Mouse (Mus musculus) liver, embryonic 16.5 days (tissue): Measurements from ENCODE around the gene Cox8b. TPM values are rescaled to one million over a fixed set of nuclear protein-coding genes. Genes with fewer than 3 reads are reported as not detected.
A peak's percentile ranks its signal among the peaks of the same experiment; 100 is the strongest.

Experiments used
- ATAC-seq: fragments of 200-750 bp; cut with Nextera tagmentation; 2 replicates; pipeline ENCODE4 v1.8.0; 2017; ENCODE audit warnings: low read depth, mild to moderate bottlenecking, moderate number of reproducible peaks, moderate library complexity
- H3K27ac ChIP-seq: fragments of 300-500 bp; sonication (generic); 2 replicates; pipeline ENCODE4 v1.5.1; 2014; ENCODE audit warnings: mild to moderate bottlenecking, low read length
- H3K27me3 ChIP-seq: fragments of 300-500 bp; sonication (generic); 2 replicates; pipeline ENCODE4 v1.6.1; 2014; ENCODE audit warnings: low read depth, low read length, mixed read lengths; ENCODE audit not compliant: control insufficient read depth, insufficient read depth
- H3K36me3 ChIP-seq: fragments of 300-500 bp; sonication (generic); 2 replicates; pipeline ENCODE4 v1.6.1; 2014; ENCODE audit warnings: mild to moderate bottlenecking; ENCODE audit not compliant: control insufficient read depth, insufficient read depth
- H3K4me1 ChIP-seq: fragments of 300-500 bp; sonication (generic); 2 replicates; pipeline ENCODE4 v1.6.1; 2014; ENCODE audit warnings: low read depth, low read length, mixed read lengths; ENCODE audit not compliant: control insufficient read depth
- H3K4me2 ChIP-seq: fragments of 300-500 bp; sonication (generic); 2 replicates; pipeline ENCODE4 v1.6.1; 2014; ENCODE audit warnings: low read depth, low read length, mixed read lengths
- H3K4me3 ChIP-seq: fragments of 300-500 bp; sonication (generic); 2 replicates; pipeline ENCODE4 v1.5.1; 2014; ENCODE audit warnings: low read depth, mild to moderate bottlenecking, low read length
- H3K9ac ChIP-seq: fragments of 300-500 bp; sonication (generic); 2 replicates; pipeline ENCODE4 v1.6.1; 2014; ENCODE audit warnings: low read depth, low read length
- H3K9me3 ChIP-seq: fragments of 300-500 bp; sonication (generic); replicated peaks from 2 replicates; pipeline ENCODE4 v1.6.1; 2016; ENCODE audit warnings: low read length; ENCODE audit not compliant: control insufficient read depth
- WGBS: fragments of 180-500 bp; shearing (Covaris S2); extraction: QIAGEN DNeasy Blood & Tissue Kit; methylation state at CpG from one replicate; pipeline ENCODE4 v1.1.7; 2014; ENCODE audit not compliant: insufficient replicate concordance; 5-methylcytosine and 5-hydroxymethylcytosine counted together
- polyA plus RNA-seq: library from polyadenylated mRNA; unstranded; fragments of >200 nt; fragmentation: Nextera tagmentation; extraction: Ambion mirVana; gene quantifications from 2 replicates; pipeline ENCODE4 v1.2.1, GENCODE M21; 2015

Gene Cox8b
- polyA plus RNA-seq, 1 experiment from 2014 or later, result 3.4 TPM

GRCm38 (mm10) chr7:140942341-140942740 lies 42.1 kb upstream of the Cox8b start:
- peak overlapping the region; percentile 62 for H3K4me3 ChIP-seq
- H3K27me3 ChIP-seq, result no peaks in the 10 kb centered on the region
- peak overlapping the region; percentile 64 for H3K9ac ChIP-seq
- H3K27ac ChIP-seq, result peak overlapping the region; percentile 64
- H3K4me1 ChIP-seq, result peaks cover 10% of the 10 kb centered on the region
- 50% methylated on average over 9 of the region's 9 CpGs for WGBS
- no peaks in the 10 kb centered on the region for H3K36me3 ChIP-seq
- H3K9me3 ChIP-seq, result no peaks in the 10 kb centered on the region
- peak; percentile 9 for ATAC-seq
- peak overlapping the region; percentile 52 for H3K4me2 ChIP-seq

GRCm38 (mm10) chr7:140941222-140942051 lies 41.2 kb upstream of the Cox8b start, which contains the start of gene Pgghg:
Gene Pgghg (plus strand): TSS chr7:140941391.
- peaks cover 10% of the 10 kb centered on the region for H3K4me1 ChIP-seq
- no peaks in the 10 kb centered on the region for H3K36me3 ChIP-seq
- no peaks in the 10 kb centered on the region; the same call in 1 of the 2 replicates for H3K27me3 ChIP-seq
- H3K9me3 ChIP-seq, result no peaks in the 10 kb centered on the region
- peak within 1 kb of the TSS; percentile 64 for H3K27ac ChIP-seq
- H3K9ac ChIP-seq, result peak within 1 kb of the TSS; percentile 64
- peak within 1 kb of the TSS; percentile 62 for H3K4me3 ChIP-seq
- peak within 1 kb of the TSS; percentile 52 for H3K4me2 ChIP-seq
- peak; percentile 89 for ATAC-seq
- WGBS, result under 1% methylated on average over 33 of the region's 33 CpGs

- Histone ChIP-seq H3K9ac (no peak overlapping the region), H3K36me3 (no peaks in the 10 kb centered on the region), H3K27me3 (no peaks in the 10 kb centered on the region; the same call in 1 of the 2 replicates), H3K4me3 (no peak overlapping the region), H3K27ac (no peak overlapping the region), H3K4me2 (no peak overlapping the region), H3K9me3 (no peaks in the 10 kb centered on the region), H3K4me1 (peaks cover 10% of the 10 kb centered on the region)
- ATAC-seq, result no peak
- 41% methylated on average over 8 of the region's 8 CpGs for WGBS
These were observed 39.5 kb upstream of the Cox8b start for GRCm38 (mm10) chr7:140939669-140940171.

- Histone ChIP-seq H3K9ac (no peak overlapping the region), H3K27me3 (no peaks in the 10 kb centered on the region; the same call in 1 of the 2 replicates), H3K4me2 (no peak overlapping the region), H3K9me3 (no peaks in the 10 kb centered on the region), H3K36me3 (no peaks in the 10 kb centered on the region), H3K4me3 (no peak overlapping the region), H3K4me1 (peaks cover 10% of the 10 kb centered on the region), H3K27ac (no peak overlapping the region)
- 38% methylated on average over 2 of the region's 2 CpGs for WGBS
- no peak for ATAC-seq
These were observed 38.6 kb upstream of the Cox8b start for GRCm38 (mm10) chr7:140938896-140939295.

- H3K4me1 ChIP-seq, result peaks cover 10% of the 10 kb centered on the region
- no peaks in the 10 kb centered on the region for H3K9me3 ChIP-seq
- 32% methylated on average over 3 of the region's 3 CpGs for WGBS
- no peaks in the 10 kb centered on the region; the same call in 1 of the 2 replicates for H3K27me3 ChIP-seq
- no peak overlapping the region for H3K4me2 ChIP-seq
- no peak overlapping the region for H3K4me3 ChIP-seq
- H3K9ac ChIP-seq, result no peak overlapping the region
- no peak overlapping the region for H3K27ac ChIP-seq
- ATAC-seq, result no peak
- H3K36me3 ChIP-seq, result no peaks in the 10 kb centered on the region
These were observed 38.2 kb upstream of the Cox8b start for GRCm38 (mm10) chr7:140938436-140938835.

- no peak overlapping the region for H3K27ac ChIP-seq
- no peak; the same call in 1 of the 2 replicates for ATAC-seq
- H3K36me3 ChIP-seq, result peaks cover 7% of the 10 kb centered on the region; the same call in 1 of the 2 replicates
- H3K9ac ChIP-seq, result no peak overlapping the region
- H3K4me3 ChIP-seq, result no peak overlapping the region
- WGBS, result 71% methylated on average over 6 of the region's 6 CpGs
- peaks cover 25% of the 10 kb centered on the region for H3K27me3 ChIP-seq
- no peaks in the 10 kb centered on the region for H3K9me3 ChIP-seq
- H3K4me1 ChIP-seq, result peaks cover 6% of the 10 kb centered on the region
- no peak overlapping the region for H3K4me2 ChIP-seq
These were observed 26.9 kb upstream of the Cox8b start for GRCm38 (mm10) chr7:140927181-140927580.

- peaks cover 4% of the 10 kb centered on the region; the same call in 1 of the 2 replicates for H3K36me3 ChIP-seq
- H3K27me3 ChIP-seq, result peaks cover 43% of the 10 kb centered on the region
- peaks cover 8% of the 10 kb centered on the region for H3K4me1 ChIP-seq
- ATAC-seq, result no peak
- WGBS, result 19% methylated on average over 30 of the region's 30 CpGs
- H3K4me3 ChIP-seq, result peak overlapping the region; percentile 21; the same call in 1 of the 2 replicates
- no peak overlapping the region for H3K9ac ChIP-seq
- H3K9me3 ChIP-seq, result no peaks in the 10 kb centered on the region
- H3K4me2 ChIP-seq, result peak overlapping the region; percentile 41; the same call in 1 of the 2 replicates
- no peak overlapping the region for H3K27ac ChIP-seq
These were observed 23.0 kb upstream of the Cox8b start for GRCm38 (mm10) chr7:140923070-140923775.

- Histone ChIP-seq H3K27me3 (peaks cover 43% of the 10 kb centered on the region), H3K4me2 (peak overlapping the region; percentile 41), H3K27ac (no peak overlapping the region), H3K9ac (no peak overlapping the region), H3K4me1 (peaks cover 8% of the 10 kb centered on the region), H3K36me3 (no peaks in the 10 kb centered on the region), H3K9me3 (no peaks in the 10 kb centered on the region), H3K4me3 (peak overlapping the region; percentile 21)
- peak; percentile 75 for ATAC-seq
- WGBS, result 1% methylated on average over 49 of the region's 49 CpGs
These were observed 22.3 kb upstream of the Cox8b start for GRCm38 (mm10) chr7:140922398-140923069.
